Mouse (Mus musculus) embryonic fibroblast, embryonic 13.5 days (primary cell): ENCODE data around the gene Slc24a3. TPM values are rescaled to one million over a fixed set of nuclear protein-coding genes. Genes with fewer than 3 reads are reported as not detected.

Experiments
- H3K27ac ChIP-seq: 2 replicates; pipeline ENCODE4 v1.5.1; 2012; ENCODE audit warnings: low read length, control low read depth, inconsistent platforms; ENCODE audit not compliant: insufficient read depth
- H3K4me1 ChIP-seq: 2 replicates; pipeline ENCODE4 v1.6.1; 2011; ENCODE audit warnings: low read length; ENCODE audit not compliant: control insufficient read depth, insufficient read depth
- H3K4me3 ChIP-seq: 2 replicates; pipeline ENCODE4 v1.5.1; 2011; ENCODE audit warnings: mild to moderate bottlenecking, control low read depth, low read length; ENCODE audit not compliant: insufficient read depth
- CTCF ChIP-seq: IDR thresholded peaks from 2 replicates; pipeline ENCODE4 v1.5.1; 2011; ENCODE audit warnings: mild to moderate bottlenecking, control low read depth, low read length, moderate library complexity, borderline replicate concordance; ENCODE audit not compliant: insufficient read depth
- POLR2A ChIP-seq: IDR thresholded peaks from 2 replicates; pipeline ENCODE4 v1.6.1; 2011; ENCODE audit warnings: low read depth, mild to moderate bottlenecking, control low read depth, low read length, moderate library complexity
- polyA plus RNA-seq: library from polyadenylated mRNA; stranded (reverse); fragments of >200 nt; gene quantifications from 2 replicates; pipeline ENCODE4 v1.2.4, GENCODE M21; 2011; ENCODE audit warnings: low read depth; ENCODE audit not compliant: missing spikeins, insufficient read length

Slc24a3 gene
- polyA plus RNA-seq = 6.3 and 9.5 TPM in 2 replicates

DNA sequence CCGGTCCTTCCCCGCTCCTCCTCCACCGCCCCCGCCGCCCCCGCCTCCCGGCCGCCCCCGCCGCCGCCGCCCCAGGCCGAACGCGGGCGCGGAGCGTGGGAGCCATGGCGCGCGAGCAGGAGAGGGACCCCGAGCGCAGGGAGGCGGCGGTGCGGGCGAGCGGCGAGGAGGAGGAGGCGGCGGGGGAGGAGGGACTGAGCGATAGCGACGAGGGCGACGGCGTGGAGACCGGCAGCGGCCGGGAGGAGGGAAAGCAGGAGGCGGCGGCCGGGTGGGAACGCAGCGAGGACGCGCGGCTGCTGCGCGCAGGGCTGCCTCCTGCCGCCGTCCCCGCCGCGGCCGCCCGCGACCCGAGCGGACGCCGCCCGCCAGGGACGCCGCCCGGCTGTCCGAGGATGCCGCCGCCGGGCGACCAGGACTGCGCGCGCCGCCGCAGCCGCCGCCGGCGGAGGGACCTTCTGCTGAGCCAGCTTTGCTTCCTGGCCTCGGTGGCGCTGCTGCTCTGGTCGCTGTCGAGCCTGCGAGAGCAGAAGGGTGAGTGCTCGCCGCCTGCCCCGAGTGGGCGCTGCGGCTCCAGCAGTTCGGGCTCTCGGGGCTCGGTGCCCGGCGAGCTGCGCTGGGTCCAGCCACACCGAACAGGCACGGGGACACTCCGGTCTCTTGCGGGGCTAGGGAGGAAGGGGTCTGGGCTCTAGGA lies at the start of gene Slc24a3:
Gene Slc24a3, plus strand, starts transcription at position 91 of the 697 bp plus-strand sequence.
- Histone ChIP-seq H3K4me3 (peak within 1 kb of the TSS; percentile 72), H3K4me1 (0 out of 2 replicates have a peak, but pooled peaks cover 5% of the 10 kb centered on the region), H3K27ac (no peak within 1 kb of the TSS)
- TF ChIP-seq POLR2A (no peak), CTCF (peak; percentile 80)

DNA sequence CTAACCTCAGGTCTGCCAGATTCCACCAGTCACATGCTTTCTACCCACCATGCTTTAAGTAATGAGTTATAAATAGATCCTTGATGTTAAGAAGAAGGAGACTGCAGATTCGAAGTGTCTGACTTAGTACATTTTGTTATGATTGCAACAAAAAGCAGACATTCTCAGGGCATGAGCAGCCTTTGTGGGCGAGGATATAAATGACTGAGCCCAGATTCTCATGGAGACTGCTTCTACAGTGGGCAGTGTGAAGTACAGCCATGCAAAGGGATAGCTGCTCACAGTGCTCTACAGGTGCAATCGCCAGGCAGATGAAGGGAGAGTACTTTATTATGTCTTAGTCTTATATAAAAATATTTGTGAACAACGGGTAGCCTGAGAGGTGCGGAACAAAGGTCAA lies 49.8 kb upstream of the Slc24a3 start:
- H3K4me3 ChIP-seq = no peak overlapping the region
- no peak for TF ChIP-seq CTCF
- TF ChIP-seq POLR2A = no peak
- H3K27ac ChIP-seq = no peak overlapping the region
- H3K4me1 ChIP-seq = no peaks in the 10 kb centered on the region

DNA sequence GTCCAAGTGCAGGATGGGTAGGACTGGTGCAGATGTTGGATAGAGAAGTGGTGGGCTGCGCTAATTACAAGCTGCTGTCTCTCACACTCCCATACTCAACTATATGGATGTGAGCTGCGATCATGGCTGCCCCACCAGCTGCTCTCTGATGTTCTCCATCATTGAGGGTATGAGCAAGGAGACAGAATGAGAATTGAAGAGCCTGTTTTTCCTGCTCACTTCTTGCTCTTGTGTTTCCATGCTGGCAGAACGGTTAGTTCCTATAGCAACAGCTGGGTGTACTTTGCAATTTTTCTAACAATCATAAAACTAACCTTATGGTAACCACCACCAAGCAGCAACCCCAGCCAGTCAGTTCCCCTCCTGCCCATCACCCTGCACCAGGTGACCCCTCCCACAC lies 39.8 kb upstream of the Slc24a3 start:
- no peaks in the 10 kb centered on the region for H3K4me1 ChIP-seq

DNA sequence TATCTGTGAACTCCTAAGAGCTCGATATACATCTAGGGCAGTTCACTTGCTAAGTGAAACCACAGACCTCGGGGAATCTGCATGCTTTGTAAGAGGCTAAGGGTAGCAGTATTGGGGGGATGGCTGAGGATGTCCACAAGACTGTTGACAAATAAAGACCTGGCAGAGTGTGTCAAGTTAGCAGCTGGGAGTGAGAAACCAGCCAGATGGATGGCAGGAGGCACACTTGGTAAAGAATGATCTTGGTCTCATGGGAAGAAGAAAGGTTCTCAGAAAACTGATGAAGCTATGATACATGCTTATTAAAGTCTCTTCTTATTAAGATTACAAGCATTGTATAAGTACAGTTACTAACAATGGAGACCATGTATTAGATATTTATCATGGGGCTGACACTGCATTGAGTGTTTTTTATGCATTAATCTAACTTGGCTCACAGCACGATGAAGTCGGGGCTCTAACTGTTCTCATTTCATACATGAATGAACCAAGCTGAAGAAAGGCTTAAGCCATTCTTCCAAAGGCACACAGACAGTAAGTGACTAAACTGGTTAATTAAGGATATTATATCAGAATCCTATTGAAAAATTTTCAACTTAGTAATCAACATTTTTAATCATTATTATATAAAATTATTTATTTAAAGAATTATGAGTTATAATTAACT lies 30.8 kb upstream of the Slc24a3 start:
- no peaks in the 10 kb centered on the region for H3K4me1 ChIP-seq
- TF ChIP-seq CTCF (no peak), POLR2A (no peak)
- H3K4me3 ChIP-seq = no peak overlapping the region
- no peak overlapping the region for H3K27ac ChIP-seq

More for the DNA sequence above, 39.8 kb upstream of the Slc24a3 start:
- Histone ChIP-seq H3K27ac (no peak overlapping the region), H3K4me3 (no peak overlapping the region)
- TF ChIP-seq CTCF (no peak), POLR2A (no peak)

DNA sequence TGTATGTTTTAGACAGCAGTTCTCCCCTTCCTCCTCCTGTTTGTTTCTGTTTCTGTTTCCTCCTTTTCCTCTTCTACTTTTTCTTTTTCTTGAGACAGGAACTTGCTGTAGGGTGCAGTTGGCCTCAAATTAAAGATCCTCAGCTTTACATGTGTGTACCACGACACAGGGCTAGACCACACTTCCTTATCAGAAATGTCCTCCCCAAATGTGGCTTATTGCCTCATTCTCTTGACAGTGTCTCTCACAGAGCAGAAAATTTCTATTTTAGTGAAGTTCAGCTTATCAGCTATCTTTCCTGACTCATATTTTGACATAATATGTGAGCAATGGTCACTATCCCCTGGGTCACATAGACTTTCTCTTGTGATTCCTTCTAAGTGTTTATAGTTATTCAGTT lies 17.1 kb upstream of the Slc24a3 start:
- Histone ChIP-seq H3K4me1 (no peaks in the 10 kb centered on the region), H3K27ac (no peak overlapping the region), H3K4me3 (no peak overlapping the region)
- TF ChIP-seq CTCF = no peak
- no peak for TF ChIP-seq POLR2A

DNA sequence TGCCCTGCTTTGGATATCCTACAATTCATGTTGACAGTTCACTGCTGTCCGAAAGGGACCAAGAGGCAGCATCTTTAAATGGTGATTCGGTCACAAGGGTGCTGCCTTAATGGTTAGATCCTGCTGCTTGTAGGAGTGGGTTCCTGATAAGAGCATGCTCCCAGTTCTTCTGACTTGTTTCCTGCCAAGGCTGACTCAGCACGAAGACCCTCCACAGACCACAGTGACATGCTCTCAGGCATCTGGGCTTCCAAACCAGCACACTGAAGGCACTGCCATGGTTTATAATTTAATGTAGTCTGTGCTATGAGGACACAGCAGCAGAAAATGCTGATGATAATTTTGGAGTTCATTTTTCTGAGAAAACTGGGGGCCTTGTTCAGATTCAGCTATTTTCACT lies 16.7 kb upstream of the Slc24a3 start:
- TF ChIP-seq CTCF (no peak), POLR2A (no peak)
- Histone ChIP-seq H3K4me3 (no peak overlapping the region), H3K27ac (no peak overlapping the region), H3K4me1 (no peaks in the 10 kb centered on the region)

DNA sequence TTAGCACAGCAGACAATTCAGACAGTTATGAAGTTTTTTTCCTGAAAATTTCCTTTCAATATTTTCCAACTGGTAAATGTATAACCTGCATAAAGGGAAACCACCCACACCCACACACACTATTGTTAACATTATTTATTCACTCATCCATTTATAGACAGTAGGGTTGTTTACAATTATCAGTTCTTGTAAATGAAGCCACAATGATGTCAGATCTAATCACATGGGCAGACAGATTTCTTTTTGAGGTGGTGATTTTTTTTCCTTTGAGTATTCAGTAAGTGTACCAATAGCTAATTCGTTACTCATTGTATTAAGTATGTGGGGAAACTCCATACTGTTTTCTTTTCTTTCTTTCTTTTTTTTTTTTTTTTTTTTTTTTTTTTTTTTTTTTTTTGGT lies 15.3 kb upstream of the Slc24a3 start:
- Histone ChIP-seq H3K4me1 (no peaks in the 10 kb centered on the region), H3K27ac (no peak overlapping the region), H3K4me3 (no peak overlapping the region)
- TF ChIP-seq POLR2A (no peak), CTCF (no peak)

DNA sequence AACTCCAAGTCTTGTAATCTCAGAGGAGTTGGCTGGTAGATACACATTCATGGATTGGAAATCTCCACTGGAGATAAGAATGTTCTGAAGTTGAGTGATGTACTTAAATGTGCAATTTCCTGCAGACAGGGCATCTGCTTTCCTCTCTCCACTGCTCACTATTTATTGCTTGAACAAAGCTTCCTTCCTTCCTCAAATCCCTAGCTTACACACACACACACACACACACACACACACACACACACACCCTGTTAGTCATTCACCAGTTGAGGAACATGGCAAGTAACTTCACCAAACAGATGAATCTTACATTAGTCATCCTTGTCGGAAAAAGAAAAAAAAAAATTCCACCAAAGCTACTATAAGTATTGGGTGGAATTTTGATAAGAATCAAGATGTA lies 8.6 kb upstream of the Slc24a3 start:
- peaks cover 5% of the 10 kb centered on the region for H3K4me1 ChIP-seq
- no peak overlapping the region for H3K27ac ChIP-seq
- H3K4me3 ChIP-seq = no peak overlapping the region
- TF ChIP-seq CTCF = no peak
- no peak for TF ChIP-seq POLR2A

DNA sequence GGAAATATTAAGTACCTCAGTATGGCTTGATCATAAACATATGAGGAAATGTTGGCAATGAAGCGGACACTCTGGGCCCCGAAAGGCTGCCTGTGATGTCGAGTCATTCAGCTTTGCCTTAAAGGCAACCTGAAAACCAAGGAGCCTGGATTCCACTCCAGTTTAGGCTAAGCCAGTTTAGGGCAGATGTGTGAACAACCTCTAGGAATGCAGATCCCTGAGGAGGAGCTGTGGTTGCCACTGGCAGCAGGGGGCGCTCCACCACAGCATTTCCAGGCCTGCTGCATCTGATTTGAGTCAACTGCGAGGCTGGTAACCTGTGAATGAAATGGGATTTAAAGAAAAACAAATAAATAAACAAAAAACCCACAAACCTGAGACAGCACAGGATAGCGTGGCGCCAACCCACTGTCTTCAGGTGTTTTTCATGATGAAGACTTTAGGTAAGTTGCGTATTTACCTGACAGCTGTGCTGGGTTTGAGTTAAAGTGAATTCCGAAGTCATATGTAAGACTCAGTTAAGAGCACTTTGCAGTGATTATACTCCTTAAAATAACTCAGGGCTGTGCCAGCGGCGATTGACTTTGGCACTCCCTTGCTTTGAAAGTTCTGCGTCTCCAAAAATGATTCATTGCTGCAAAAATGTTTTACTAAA lies 6.4 kb upstream of the Slc24a3 start:
- Histone ChIP-seq H3K27ac (no peak overlapping the region), H3K4me3 (no peak overlapping the region), H3K4me1 (peaks cover 5% of the 10 kb centered on the region)
- TF ChIP-seq POLR2A (no peak), CTCF (peak; percentile 87)

DNA sequence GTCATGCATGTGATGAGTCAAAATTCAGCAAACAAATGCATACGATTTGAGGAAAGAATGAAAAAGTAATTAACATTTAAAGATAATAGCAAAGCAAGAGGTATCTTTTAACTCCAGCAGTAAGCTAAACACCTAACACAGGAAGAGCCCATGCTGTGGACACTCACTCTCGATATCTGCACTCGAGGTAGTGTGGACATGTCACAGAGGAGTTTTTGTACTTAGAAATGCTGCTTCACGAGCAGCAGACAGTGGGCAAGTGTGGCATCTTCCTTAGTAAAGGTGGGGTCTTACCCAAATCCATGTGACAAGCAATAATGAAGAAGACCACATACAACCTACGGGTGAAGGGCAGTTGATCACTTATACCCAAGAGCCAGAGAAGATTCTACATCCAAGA lies 3.5 kb upstream of the Slc24a3 start:
- Histone ChIP-seq H3K27ac (no peak overlapping the region), H3K4me3 (no peak overlapping the region), H3K4me1 (peaks cover 8% of the 10 kb centered on the region; the same call in 1 of the 2 replicates)
- TF ChIP-seq CTCF (no peak), POLR2A (no peak)
